Mouse (Mus musculus) duodenum, adult 2 months (tissue): ENCODE data around the gene 4930435E12Rik. TPM values are rescaled to one million over a fixed set of nuclear protein-coding genes. Genes with fewer than 3 reads are reported as not detected.

ENCODE experiments used
- polyA plus RNA-seq: library from polyadenylated mRNA; depleted of rRNA; stranded (reverse); fragments of >200 nt; gene quantifications from 2 replicates; pipeline ENCODE4 v1.2.3, GENCODE M21; 2012; ENCODE audit warnings: low replicate concordance; rRNA removed

Gene 4930435E12Rik
- not detected in 2 replicates for polyA plus RNA-seq

DNA sequence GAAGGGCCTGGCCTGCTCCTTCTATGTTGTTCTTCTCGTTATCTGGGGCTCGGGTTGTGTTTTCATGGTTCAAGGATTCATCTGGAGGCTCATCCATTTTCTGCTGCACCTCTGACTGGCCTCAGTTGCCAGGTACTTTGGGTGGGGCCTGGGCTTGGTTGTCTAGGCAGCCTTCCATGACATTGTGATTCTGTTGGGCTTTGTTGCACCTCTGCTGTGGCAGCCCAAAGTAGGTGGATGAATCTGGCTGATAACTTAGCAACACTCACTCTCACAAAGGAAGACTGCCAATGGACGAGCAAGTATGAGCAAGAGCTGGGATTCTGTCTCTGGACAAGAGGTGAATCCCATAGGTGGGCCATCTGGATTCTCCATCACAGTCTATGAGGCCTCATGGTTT, at the start of gene 4930435E12Rik:
TSS of gene 4930435E12Rik (minus strand) at position 101 of the 400 bp plus-strand sequence.

DNA sequence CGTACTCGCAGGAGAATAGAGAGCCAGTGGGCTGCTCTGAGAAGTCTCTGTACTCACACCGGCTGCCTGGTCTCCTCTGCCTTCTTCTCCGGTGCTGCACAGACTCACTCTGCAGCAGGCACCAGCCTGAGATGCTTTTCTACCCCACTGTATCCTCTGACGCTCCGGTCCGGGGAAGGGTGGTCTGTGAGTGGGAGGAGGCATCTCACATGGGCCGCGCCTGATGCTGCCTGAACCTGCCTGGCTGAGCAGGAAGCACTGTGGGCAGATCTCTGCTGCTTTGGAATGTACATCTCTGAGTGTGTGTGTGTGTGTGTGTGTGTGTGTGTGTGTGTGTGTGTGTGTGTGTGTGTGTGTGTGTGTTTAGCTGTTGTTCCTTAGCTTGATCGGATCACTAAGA, 28.5 kb downstream of the 4930435E12Rik start, which contains the start of gene Upk1b:
TSS of gene Upk1b (minus strand) at position 238 of the 400 bp plus-strand sequence.

Other genes with a start within 250 kb of the 4930435E12Rik start
- gene Arhgap31, start 115.5 kb downstream of the 4930435E12Rik start, polyA plus RNA-seq, result 1.5 and 1.6 TPM in 2 replicates
- gene B4galt4, start 86.5 kb downstream of the 4930435E12Rik start, polyA plus RNA-seq, result 8.3 and 10.1 TPM in 2 replicates
- 2.2 and 3.0 TPM in 2 replicates for gene Upk1b, start 28.4 kb downstream of the 4930435E12Rik start, polyA plus RNA-seq
- gene Igsf11, start 63.9 kb upstream of the 4930435E12Rik start, polyA plus RNA-seq, result 0.06 and 0.28 TPM in 2 replicates